Mouse (Mus musculus): ENCODE measurements around the gene Cgnl1. TPM values are rescaled to one million over a fixed set of nuclear protein-coding genes. Genes with fewer than 3 reads are reported as not detected.

The Cgnl1 gene
- polyA plus RNA-seq, 1 experiment = 36.5 TPM

DNA sequence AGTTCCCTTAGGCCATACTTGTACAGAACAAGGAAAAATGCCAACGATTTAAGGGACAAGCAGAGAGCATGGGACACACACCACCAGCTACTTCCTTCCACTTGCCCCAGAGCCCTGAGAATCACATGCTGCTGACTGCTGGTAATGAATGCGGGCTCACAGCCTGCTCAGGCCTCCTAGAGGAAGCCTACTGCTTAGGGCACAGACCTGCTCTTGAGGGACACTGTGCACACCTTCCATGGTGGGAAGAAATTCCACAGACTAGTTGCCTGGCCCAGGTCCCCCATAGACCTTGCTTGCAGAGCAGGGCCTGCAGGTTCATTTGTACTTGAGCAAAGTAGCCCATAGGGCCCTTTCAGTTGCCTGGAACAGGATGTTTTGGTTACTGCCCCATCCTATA lies 136.5 kb downstream of the Cgnl1 start:
- no peak for TF ChIP-seq POLR2A (IDR thresholded peaks at IDR 0.05; ENCODE audit: control insufficient read depth, low read depth, low read length)
- no peak for TF ChIP-seq CTCF (IDR thresholded peaks at IDR 0.05; ENCODE audit: control insufficient read depth, insufficient read depth, insufficient replicate concordance, low read depth, low read length)
- Histone ChIP-seq H3K27ac (ENCODE audit: control insufficient read depth, insufficient read depth, low read depth, low read length) (no peak overlapping the region; the same call in 1 of the 2 replicates), H3K27me3 (ENCODE audit: control insufficient read depth, insufficient read depth, low read length) (no peaks in the 10 kb centered on the region), H3K4me3 (ENCODE audit: control insufficient read depth, low read depth, low read length) (no peak overlapping the region), H3K4me1 (ENCODE audit: control insufficient read depth, insufficient read depth, low read length) (no peaks in the 10 kb centered on the region; the same call in 1 of the 2 replicates), H3K36me3 (ENCODE audit: control insufficient read depth, insufficient read depth, low read length) (no peaks in the 10 kb centered on the region)

- Histone ChIP-seq H3K4me3 (ENCODE audit: control insufficient read depth, low read depth, low read length) (no peak overlapping the region), H3K27me3 (ENCODE audit: control insufficient read depth, insufficient read depth, low read length) (no peaks in the 10 kb centered on the region), H3K27ac (ENCODE audit: control insufficient read depth, insufficient read depth, low read depth, low read length) (peak overlapping the region; percentile 50), H3K36me3 (ENCODE audit: control insufficient read depth, insufficient read depth, low read length) (no peaks in the 10 kb centered on the region), H3K4me1 (ENCODE audit: control insufficient read depth, insufficient read depth, low read length) (peaks cover 3% of the 10 kb centered on the region; the same call in 1 of the 2 replicates)
- no peak for TF ChIP-seq CTCF (IDR thresholded peaks at IDR 0.05; ENCODE audit: control insufficient read depth, insufficient read depth, insufficient replicate concordance, low read depth, low read length)
- TF ChIP-seq POLR2A (IDR thresholded peaks at IDR 0.05; ENCODE audit: control insufficient read depth, low read depth, low read length) = no peak
Observed at GRCm38 (mm10) chr9:71628921-71629320, 142.5 kb downstream of the Cgnl1 start.

DNA sequence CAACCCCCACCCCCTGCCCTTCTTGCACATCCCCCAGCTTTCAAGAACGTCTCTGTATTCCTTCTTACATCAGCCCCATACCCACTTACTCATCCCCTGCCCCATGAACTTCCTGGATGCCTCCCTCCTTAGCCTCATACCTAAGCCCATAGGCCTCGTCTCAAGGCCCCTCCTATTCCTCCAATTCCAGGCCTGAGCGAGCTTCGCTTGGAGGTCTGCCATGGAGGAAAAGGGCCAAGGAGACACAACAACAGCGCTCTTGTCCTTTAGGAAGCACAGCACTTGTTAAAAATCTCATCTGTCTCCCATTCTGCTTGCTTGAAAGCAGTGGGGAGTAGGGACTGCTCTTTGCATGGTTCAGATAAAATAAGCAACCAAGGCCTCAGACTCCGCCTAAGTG lies 143.1 kb downstream of the Cgnl1 start:
- H3K4me1 ChIP-seq (ENCODE audit: control insufficient read depth, insufficient read depth, low read length) = peaks cover 5% of the 10 kb centered on the region
- H3K36me3 ChIP-seq (ENCODE audit: control insufficient read depth, insufficient read depth, low read length) = no peaks in the 10 kb centered on the region
- H3K4me3 ChIP-seq (ENCODE audit: control insufficient read depth, low read depth, low read length) = no peak overlapping the region
- H3K27me3 ChIP-seq (ENCODE audit: control insufficient read depth, insufficient read depth, low read length) = no peaks in the 10 kb centered on the region
- no peak for TF ChIP-seq CTCF (IDR thresholded peaks at IDR 0.05; ENCODE audit: control insufficient read depth, insufficient read depth, insufficient replicate concordance, low read depth, low read length)
- TF ChIP-seq POLR2A (IDR thresholded peaks at IDR 0.05; ENCODE audit: control insufficient read depth, low read depth, low read length) = no peak
- no peak overlapping the region; the same call in 1 of the 2 replicates for H3K27ac ChIP-seq (ENCODE audit: control insufficient read depth, insufficient read depth, low read depth, low read length)

- Histone ChIP-seq H3K27ac (ENCODE audit: control insufficient read depth, insufficient read depth, low read depth, low read length) (peak overlapping the region; percentile 55), H3K36me3 (ENCODE audit: control insufficient read depth, insufficient read depth, low read length) (no peaks in the 10 kb centered on the region)
- TF ChIP-seq CTCF (IDR thresholded peaks at IDR 0.05; ENCODE audit: control insufficient read depth, insufficient read depth, insufficient replicate concordance, low read depth, low read length) (no peak), POLR2A (IDR thresholded peaks at IDR 0.05; ENCODE audit: control insufficient read depth, low read depth, low read length) (no peak)
Observed at GRCm38 (mm10) chr9:71625961-71626360, 145.4 kb downstream of the Cgnl1 start.

DNA sequence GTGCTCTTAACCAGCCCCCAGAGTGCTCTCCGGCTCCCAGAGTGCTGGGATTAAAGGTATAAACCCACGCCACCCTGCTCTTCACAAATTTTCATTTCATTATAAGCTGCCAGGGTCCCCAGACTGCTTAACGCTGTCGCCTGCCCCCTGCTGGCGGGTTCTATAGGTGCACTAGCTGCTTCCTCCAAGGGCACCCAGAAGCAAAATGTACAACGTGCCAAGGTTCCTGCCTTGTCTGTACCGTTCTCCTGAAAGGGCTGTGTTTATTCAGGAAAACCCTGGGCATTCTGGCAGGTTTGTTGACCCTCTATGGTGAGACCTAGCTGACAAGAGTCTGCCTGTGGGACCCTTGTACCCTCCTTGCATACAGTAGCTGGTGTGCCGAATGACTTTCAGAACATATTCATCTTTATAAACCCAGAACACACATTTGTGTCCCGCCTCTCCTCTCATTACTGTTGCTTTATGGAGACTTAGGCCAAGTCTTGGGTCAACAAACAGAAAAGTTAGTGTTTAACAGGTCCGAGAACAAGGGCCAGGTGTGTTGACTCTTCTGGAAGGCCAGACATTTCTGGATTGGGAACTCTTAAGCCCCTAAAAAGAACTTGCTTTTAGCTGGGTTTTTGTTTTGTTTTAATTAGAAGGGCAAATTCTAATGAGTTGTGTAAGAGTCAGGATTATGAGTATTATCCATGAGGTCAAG lies 146.5 kb downstream of the Cgnl1 start:
- no peak overlapping the region for H3K4me3 ChIP-seq (ENCODE audit: control insufficient read depth, low read depth, low read length)
- TF ChIP-seq POLR2A (IDR thresholded peaks at IDR 0.05; ENCODE audit: control insufficient read depth, low read depth, low read length) (no peak), CTCF (IDR thresholded peaks at IDR 0.05; ENCODE audit: control insufficient read depth, insufficient read depth, insufficient replicate concordance, low read depth, low read length) (peak; percentile 61; the same call in 1 of the 2 replicates)
- H3K27me3 ChIP-seq (ENCODE audit: control insufficient read depth, insufficient read depth, low read length) = no peaks in the 10 kb centered on the region
- H3K27ac ChIP-seq (ENCODE audit: control insufficient read depth, insufficient read depth, low read depth, low read length) = peak overlapping the region; percentile 56; the same call in 1 of the 2 replicates
- no peaks in the 10 kb centered on the region for H3K36me3 ChIP-seq (ENCODE audit: control insufficient read depth, insufficient read depth, low read length)
- H3K4me1 ChIP-seq (ENCODE audit: control insufficient read depth, insufficient read depth, low read length) = peaks cover 7% of the 10 kb centered on the region

More at GRCm38 (mm10) chr9:71625961-71626360, 145.4 kb downstream of the Cgnl1 start:
- Histone ChIP-seq H3K27me3 (ENCODE audit: control insufficient read depth, insufficient read depth, low read length) (no peaks in the 10 kb centered on the region), H3K4me1 (ENCODE audit: control insufficient read depth, insufficient read depth, low read length) (peaks cover 7% of the 10 kb centered on the region), H3K4me3 (ENCODE audit: control insufficient read depth, low read depth, low read length) (no peak overlapping the region)

- Histone ChIP-seq H3K36me3 (ENCODE audit: control insufficient read depth, insufficient read depth, low read length) (no peaks in the 10 kb centered on the region), H3K4me1 (ENCODE audit: control insufficient read depth, insufficient read depth, low read length) (peaks cover 5% of the 10 kb centered on the region), H3K27me3 (ENCODE audit: control insufficient read depth, insufficient read depth, low read length) (no peaks in the 10 kb centered on the region), H3K4me3 (ENCODE audit: control insufficient read depth, low read depth, low read length) (no peak overlapping the region), H3K27ac (ENCODE audit: control insufficient read depth, insufficient read depth, low read depth, low read length) (peak overlapping the region; percentile 90)
- no peak for TF ChIP-seq POLR2A (IDR thresholded peaks at IDR 0.05; ENCODE audit: control insufficient read depth, low read depth, low read length)
- peak; percentile 51; the same call in 1 of the 2 replicates for TF ChIP-seq CTCF (IDR thresholded peaks at IDR 0.05; ENCODE audit: control insufficient read depth, insufficient read depth, insufficient replicate concordance, low read depth, low read length)
Observed at GRCm38 (mm10) chr9:71623871-71624569, 147.4 kb downstream of the Cgnl1 start.

GRCm38 (mm10) chr9:71622593-71622992 lies 148.8 kb downstream of the Cgnl1 start:
- H3K4me1 ChIP-seq (ENCODE audit: control insufficient read depth, insufficient read depth, low read length) = peaks cover 4% of the 10 kb centered on the region
- no peak overlapping the region for H3K4me3 ChIP-seq (ENCODE audit: control insufficient read depth, low read depth, low read length)
- no peak for TF ChIP-seq CTCF (IDR thresholded peaks at IDR 0.05; ENCODE audit: control insufficient read depth, insufficient read depth, insufficient replicate concordance, low read depth, low read length)
- no peak; the same call in 1 of the 2 replicates for TF ChIP-seq POLR2A (IDR thresholded peaks at IDR 0.05; ENCODE audit: control insufficient read depth, low read depth, low read length)
- peak overlapping the region; percentile 90 for H3K27ac ChIP-seq (ENCODE audit: control insufficient read depth, insufficient read depth, low read depth, low read length)
- no peaks in the 10 kb centered on the region for H3K27me3 ChIP-seq (ENCODE audit: control insufficient read depth, insufficient read depth, low read length)
- H3K36me3 ChIP-seq (ENCODE audit: control insufficient read depth, insufficient read depth, low read length) = no peaks in the 10 kb centered on the region

Measured in testis, adult 2 months (tissue).